Mouse (Mus musculus) layer of hippocampus, adult 11-12 months (tissue): ENCODE results near the gene Mob3a.

Experiments used
- DNase-seq: peaks from one replicate; pipeline ENCODE4 v3.0.0; 2022; ENCODE audit warnings: low spot score

Gene Mob3a

GRCm38 (mm10) chr10:80677942-80678436 lies 23.8 kb downstream of the Mob3a start, which contains the start of gene Mknk2:
Mknk2 (minus strand) TSS chr10:80678112.
- DNase-seq, result peak; percentile 89

- DNase-seq, result no peak
Measured at GRCm38 (mm10) chr10:80677128-80677875, 24.5 kb downstream of the Mob3a start.

GRCm38 (mm10) chr10:80676198-80676928 lies 25.4 kb downstream of the Mob3a start:
- DNase-seq, result peak; percentile 99

GRCm38 (mm10) chr10:80675405-80676197 lies 26.2 kb downstream of the Mob3a start:
- no peak for DNase-seq

- no peak for DNase-seq
Measured at GRCm38 (mm10) chr10:80674851-80675404, 26.8 kb downstream of the Mob3a start.

- no peak for DNase-seq
Measured at GRCm38 (mm10) chr10:80674161-80674711, 27.5 kb downstream of the Mob3a start.

- no peak for DNase-seq
Measured at GRCm38 (mm10) chr10:80673690-80674089, 28.1 kb downstream of the Mob3a start.

GRCm38 (mm10) chr10:80671936-80672690 lies 29.7 kb downstream of the Mob3a start:
- no peak for DNase-seq

- DNase-seq, result no peak
Measured at GRCm38 (mm10) chr10:80671251-80671650, 30.5 kb downstream of the Mob3a start.

GRCm38 (mm10) chr10:80670531-80670930 lies 31.2 kb downstream of the Mob3a start:
- DNase-seq, result no peak

- no peak for DNase-seq
Measured at GRCm38 (mm10) chr10:80669737-80670485, 31.9 kb downstream of the Mob3a start.

GRCm38 (mm10) chr10:80669018-80669417 lies 32.8 kb downstream of the Mob3a start:
- DNase-seq, result no peak

- DNase-seq, result no peak
Measured at GRCm38 (mm10) chr10:80668614-80669013, 33.2 kb downstream of the Mob3a start.

- no peak for DNase-seq
Measured at GRCm38 (mm10) chr10:80666837-80667412, 34.9 kb downstream of the Mob3a start.

GRCm38 (mm10) chr10:80665981-80666733 lies 35.6 kb downstream of the Mob3a start:
- DNase-seq, result no peak

- no peak for DNase-seq
Measured at GRCm38 (mm10) chr10:80665459-80665858, 36.3 kb downstream of the Mob3a start.

GRCm38 (mm10) chr10:80665016-80665380 lies 36.8 kb downstream of the Mob3a start:
- no peak for DNase-seq

- no peak for DNase-seq
Measured at GRCm38 (mm10) chr10:80664197-80665015, 37.4 kb downstream of the Mob3a start.
